ENCODE assay signal across 23 mouse cellular contexts in genomic region chr11:81290041-81290440, GRCm38 (mm10).
DNase-seq lines count a peak whose midpoint lies in the region; ATAC-seq and TF ChIP-seq lines count a peak whose summit lies in the region.
"Had no signal": no experiment of that assay in that cellular context is flagged by ENCODE, and none has a peak within 500 bp of the region (broad histone marks: within the 10 kb centered on the region; RNA-seq: fewer than 3 reads in every experiment).

No protein-coding gene starts in this region.

- WGBS in midbrain, embryonic 15.5 days = 63% methylated on average over 3 of the region's 3 CpGs
- 69% methylated on average over 3 of the region's 3 CpGs for WGBS in midbrain, embryonic 13.5 days
- 23% methylated on average over 3 of the region's 3 CpGs for WGBS in kidney, postnatal 0 days

- H3K27ac ChIP-seq in midbrain, embryonic 15.5 days = 0 out of 2 replicates have a peak overlapping the region, but pooled peaks have one; percentile 6
- H3K27ac ChIP-seq in midbrain, embryonic 13.5 days = no peak overlapping the region
- no peak overlapping the region for H3K27ac ChIP-seq in kidney, postnatal 0 days
- H3K27ac ChIP-seq: embryonic facial prominence, embryonic 10.5 days; forebrain, embryonic 10.5 days; heart, embryonic 10.5 days; hindbrain, embryonic 12.5 days had no signal

- no peak overlapping the region for H3K4me2 ChIP-seq in midbrain, embryonic 15.5 days
- no peak overlapping the region for H3K4me2 ChIP-seq in midbrain, embryonic 13.5 days (replicated peaks)
- H3K4me2 ChIP-seq in kidney, postnatal 0 days (ENCODE audit: low read length) = no peak overlapping the region
- H3K4me2 ChIP-seq: hindbrain, embryonic 12.5 days had no signal

- no peaks in the 10 kb centered on the region for H3K27me3 ChIP-seq in midbrain, embryonic 15.5 days (replicated peaks)
- no peaks in the 10 kb centered on the region for H3K27me3 ChIP-seq in midbrain, embryonic 13.5 days
- no peaks in the 10 kb centered on the region for H3K27me3 ChIP-seq in kidney, postnatal 0 days (ENCODE audit: insufficient read depth, low read length)
- H3K27me3 ChIP-seq: hindbrain, embryonic 12.5 days had no signal

- H3K4me1 ChIP-seq in midbrain, embryonic 15.5 days = no peaks in the 10 kb centered on the region
- H3K4me1 ChIP-seq in midbrain, embryonic 13.5 days (replicated peaks) = no peaks in the 10 kb centered on the region; the same call in 1 of the 2 replicates
- no peaks in the 10 kb centered on the region; the same call in 1 of the 2 replicates for H3K4me1 ChIP-seq in kidney, postnatal 0 days (replicated peaks; ENCODE audit: insufficient read depth, low read length)
- H3K4me1 ChIP-seq: forebrain, embryonic 10.5 days; heart, embryonic 10.5 days; hindbrain, embryonic 12.5 days had no signal

- no peaks in the 10 kb centered on the region for H3K36me3 ChIP-seq in midbrain, embryonic 15.5 days (replicated peaks)
- H3K36me3 ChIP-seq in midbrain, embryonic 13.5 days = no peaks in the 10 kb centered on the region
- no peaks in the 10 kb centered on the region for H3K36me3 ChIP-seq in kidney, postnatal 0 days (ENCODE audit: insufficient read depth, low read length)
- H3K36me3 ChIP-seq: embryonic facial prominence, embryonic 10.5 days; forebrain, embryonic 10.5 days; heart, embryonic 10.5 days; hindbrain, embryonic 12.5 days had no signal

- no peaks in the 10 kb centered on the region for H3K9me3 ChIP-seq in midbrain, embryonic 15.5 days
- no peaks in the 10 kb centered on the region for H3K9me3 ChIP-seq in midbrain, embryonic 13.5 days
- H3K9me3 ChIP-seq in kidney, postnatal 0 days (replicated peaks; ENCODE audit: low read length) = no peaks in the 10 kb centered on the region
- H3K9me3 ChIP-seq: embryonic facial prominence, embryonic 10.5 days; forebrain, embryonic 10.5 days; heart, embryonic 10.5 days; hindbrain, embryonic 12.5 days had no signal

- DNase-seq in embryo, embryonic 11 days = peak; percentile 16
- no peak for DNase-seq in embryo, embryonic 10 days (ENCODE audit: low spot score)
- DNase-seq in kidney, postnatal 0 days (ENCODE audit: low spot score) = peak; percentile 76
- peak; percentile 15 to 30 for DNase-seq in kidney, postnatal 4 days
- DNase-seq in thymus, postnatal 25 days = no peak
- no peak for DNase-seq in gastrocnemius, adult 18-20 months (ENCODE audit: low spot score)
- DNase-seq: adrenal gland, postnatal 25 days; cerebellum, adult 18-20 months; cerebellum, adult 9-11 months; cerebellum, postnatal 36 days; gastrocnemius, postnatal 10 days; heart, adult 18-20 months; heart, postnatal 10 days; heart, postnatal 4 days had no signal

- H3K9ac ChIP-seq in midbrain, embryonic 15.5 days = no peak overlapping the region
- H3K9ac ChIP-seq in midbrain, embryonic 13.5 days (replicated peaks) = no peak overlapping the region
- no peak overlapping the region for H3K9ac ChIP-seq in kidney, postnatal 0 days (ENCODE audit: low read depth, low read length)
- H3K9ac ChIP-seq: hindbrain, embryonic 12.5 days had no signal

- no peak for TF ChIP-seq CTCF in kidney, postnatal 0 days (IDR thresholded peaks at IDR 0.05; ENCODE audit: low read depth)

- no peak for ATAC-seq in midbrain, embryonic 15.5 days (replicated peaks)
- no peak for ATAC-seq in midbrain, embryonic 13.5 days
- no peak for ATAC-seq in kidney, postnatal 0 days (replicated peaks; ENCODE audit: low FRiP score, low read depth)
- ATAC-seq: forebrain, embryonic 14.5 days; hindbrain, embryonic 16.5 days had no signal

- no peak overlapping the region for H3K4me3 ChIP-seq in midbrain, embryonic 15.5 days
- H3K4me3 ChIP-seq in midbrain, embryonic 13.5 days (replicated peaks) = no peak overlapping the region
- no peak overlapping the region for H3K4me3 ChIP-seq in kidney, postnatal 0 days (replicated peaks; ENCODE audit: low read depth, low read length)
- H3K4me3 ChIP-seq: embryonic facial prominence, embryonic 10.5 days; erythroblast, embryonic 14.5 days; forebrain, embryonic 10.5 days; heart, embryonic 10.5 days; hindbrain, embryonic 12.5 days had no signal

Comparison
In these comparisons a context has a peak if more than half of its experiments do, and no peak if none do; other contexts are left out.
1. DNase-seq: peak in embryo, embryonic 11 days (single experiment), kidney, postnatal 0 days (single experiment) and kidney, postnatal 4 days (2 of 2); none in embryo, embryonic 10 days (single experiment), thymus, postnatal 25 days (single experiment) and gastrocnemius, adult 18-20 months (single experiment).